ENCODE assay signal across 8 mouse cellular contexts in genomic region chr19:30030636-30031467, GRCm38 (mm10). TPM values are rescaled to one million over a fixed set of nuclear protein-coding genes. Genes with fewer than 3 reads are reported as not detected.
A peak's percentile ranks its signal among the peaks of the same experiment; 100 is the strongest.
DNase-seq lines count a peak whose midpoint lies in the region; ATAC-seq and TF ChIP-seq lines count a peak whose summit lies in the region.

No protein-coding gene starts in this region.

- peak; percentile 20 for DNase-seq in lung, adult 2 months
- DNase-seq in lung, postnatal 25 days (ENCODE audit: low spot score): no peak
- DNase-seq in ZHBTc4 (ENCODE audit: low read depth, low spot score): peak; percentile 48
- peak; percentile 43 for DNase-seq in embryonic facial prominence, embryonic 11.5 days (ENCODE audit: low spot score)
- no peak for DNase-seq in liver, embryonic 14.5 days (ENCODE audit: low read depth in 3 of 3, low spot score in 3 of 3)
- DNase-seq in urinary bladder, postnatal 25 days (ENCODE audit: low spot score): no peak

- H3K27me3 ChIP-seq in embryonic facial prominence, embryonic 11.5 days (ENCODE audit: control insufficient read depth, insufficient read depth, low read length): no peaks in the 10 kb centered on the region
- H3K27me3 ChIP-seq in hindbrain, embryonic 13.5 days: no peaks in the 10 kb centered on the region
- H3K27me3 ChIP-seq in liver, embryonic 14.5 days (ENCODE audit: control insufficient read depth, insufficient read depth, low read length): no peaks in the 10 kb centered on the region
- no peaks in the 10 kb centered on the region for H3K27me3 ChIP-seq in neural tube, embryonic 15.5 days (replicated peaks)

- peak overlapping the region; percentile 61 for H3K4me2 ChIP-seq in embryonic facial prominence, embryonic 11.5 days (ENCODE audit: low read depth, low read length)
- peak overlapping the region; percentile 82 for H3K4me2 ChIP-seq in hindbrain, embryonic 13.5 days
- H3K4me2 ChIP-seq in liver, embryonic 14.5 days (ENCODE audit: low read depth): peak overlapping the region; percentile 74
- H3K4me2 ChIP-seq in neural tube, embryonic 15.5 days: peak overlapping the region; percentile 69

- WGBS in lung, adult 2 months: under 1% methylated on average over 92 of the region's 92 CpGs
- WGBS in embryonic facial prominence, embryonic 11.5 days: under 1% methylated on average over 67 of the region's 92 CpGs
- under 1% methylated on average over 80 of the region's 92 CpGs for WGBS in hindbrain, embryonic 13.5 days
- WGBS in liver, embryonic 14.5 days (ENCODE audit: insufficient replicate concordance): 0% methylated on average over 86 of the region's 92 CpGs
- under 1% methylated on average over 88 of the region's 92 CpGs for WGBS in neural tube, embryonic 15.5 days

- TF ChIP-seq POLR2A in lung, adult 2 months (IDR thresholded peaks at IDR 0.05; ENCODE audit: borderline replicate concordance, extremely low read depth, low read depth, low read length): no peak

- peak overlapping the region; percentile 100 for H3K9ac ChIP-seq in embryonic facial prominence, embryonic 11.5 days (replicated peaks; ENCODE audit: low read length)
- H3K9ac ChIP-seq in hindbrain, embryonic 13.5 days: peak overlapping the region; percentile 100
- H3K9ac ChIP-seq in liver, embryonic 14.5 days (replicated peaks): peak overlapping the region; percentile 98
- peak overlapping the region; percentile 88 for H3K9ac ChIP-seq in neural tube, embryonic 15.5 days (replicated peaks)

- no peak for TF ChIP-seq CTCF in lung, adult 2 months (IDR thresholded peaks at IDR 0.05; ENCODE audit: insufficient read depth, low read length)
- TF ChIP-seq CTCF in liver, embryonic 14.5 days (IDR thresholded peaks at IDR 0.05; ENCODE audit: low read depth): no peak

- H3K4me3 ChIP-seq in lung, adult 2 months (replicated peaks; ENCODE audit: extremely low read depth, low read depth, low read length): peak overlapping the region; percentile 94
- peak overlapping the region; percentile 100 for H3K4me3 ChIP-seq in embryonic facial prominence, embryonic 11.5 days (ENCODE audit: low read depth, low read length)
- peak overlapping the region; percentile 100 for H3K4me3 ChIP-seq in hindbrain, embryonic 13.5 days
- peak overlapping the region; percentile 95 to 99 for H3K4me3 ChIP-seq in liver, embryonic 14.5 days (ENCODE audit: insufficient read depth in 1 of 2, low read depth in 2 of 2, low read length in 2 of 2)
- H3K4me3 ChIP-seq in neural tube, embryonic 15.5 days (replicated peaks): peak overlapping the region; percentile 98

- no peaks in the 10 kb centered on the region for H3K9me3 ChIP-seq in embryonic facial prominence, embryonic 11.5 days (replicated peaks; ENCODE audit: control insufficient read depth, low read length)
- no peaks in the 10 kb centered on the region for H3K9me3 ChIP-seq in hindbrain, embryonic 13.5 days
- no peaks in the 10 kb centered on the region for H3K9me3 ChIP-seq in liver, embryonic 14.5 days (ENCODE audit: control insufficient read depth, low read length)
- H3K9me3 ChIP-seq in neural tube, embryonic 15.5 days (replicated peaks): no peaks in the 10 kb centered on the region

- H3K27ac ChIP-seq in embryonic facial prominence, embryonic 11.5 days (replicated peaks; ENCODE audit: low read depth, low read length): peak overlapping the region; percentile 95
- peak overlapping the region; percentile 96 for H3K27ac ChIP-seq in hindbrain, embryonic 13.5 days
- peak overlapping the region; percentile 74 for H3K27ac ChIP-seq in liver, embryonic 14.5 days
- peak overlapping the region; percentile 97 for H3K27ac ChIP-seq in neural tube, embryonic 15.5 days (replicated peaks)

- peak; percentile 27 for ATAC-seq in embryonic facial prominence, embryonic 11.5 days (replicated peaks; ENCODE audit: insufficient number of reproducible peaks, low FRiP score, low TSS enrichment, low read depth)
- peak; percentile 21 for ATAC-seq in hindbrain, embryonic 13.5 days (ENCODE audit: low FRiP score)
- ATAC-seq in liver, embryonic 14.5 days (ENCODE audit: insufficient read depth): peak; percentile 76
- ATAC-seq in neural tube, embryonic 15.5 days (ENCODE audit: low FRiP score): no peak; the same call in 1 of the 2 replicates

- H3K36me3 ChIP-seq in embryonic facial prominence, embryonic 11.5 days (replicated peaks; ENCODE audit: control insufficient read depth, insufficient read depth, low read depth, low read length): no peaks in the 10 kb centered on the region
- no peaks in the 10 kb centered on the region for H3K36me3 ChIP-seq in hindbrain, embryonic 13.5 days
- peaks cover 3% of the 10 kb centered on the region; the same call in 1 of the 2 replicates for H3K36me3 ChIP-seq in liver, embryonic 14.5 days (replicated peaks; ENCODE audit: control insufficient read depth, insufficient read depth, low read depth)
- no peaks in the 10 kb centered on the region for H3K36me3 ChIP-seq in neural tube, embryonic 15.5 days

- peaks cover 12% of the 10 kb centered on the region for H3K4me1 ChIP-seq in lung, adult 2 months (ENCODE audit: control insufficient read depth, insufficient read depth, low read length)
- no peaks in the 10 kb centered on the region for H3K4me1 ChIP-seq in embryonic facial prominence, embryonic 11.5 days (ENCODE audit: control insufficient read depth, insufficient read depth, low read length)
- peaks cover 46% of the 10 kb centered on the region for H3K4me1 ChIP-seq in hindbrain, embryonic 13.5 days (replicated peaks)
- H3K4me1 ChIP-seq in liver, embryonic 14.5 days (replicated peaks; ENCODE audit: control insufficient read depth in 2 of 2, insufficient read depth in 2 of 2, low read length in 1 of 2): peaks cover 11 to 24% of the 10 kb centered on the region in 2 experiments
- H3K4me1 ChIP-seq in neural tube, embryonic 15.5 days: peaks cover 45% of the 10 kb centered on the region

- TF ChIP-seq EP300 in liver, embryonic 14.5 days (IDR thresholded peaks at IDR 0.05; ENCODE audit: low read depth): no peak

RNA-seq across cellular contexts. Expression of gene Uhrf2, which starts 0.5 kb away (rescaled TPM):
- 19.3 and 27.5 TPM in 2 replicates for polyA plus RNA-seq in lung, adult 2 months (2012; rRNA removed)
- polyA plus RNA-seq in embryonic facial prominence, embryonic 11.5 days (2014; fragmentation: Nextera tagmentation; extraction: Ambion mirVana): 91.4 and 100 TPM in 2 replicates
- 60.5 TPM in 2 replicates for polyA plus RNA-seq in hindbrain, embryonic 13.5 days (2015; fragmentation: Nextera tagmentation; extraction: Ambion mirVana)
- polyA plus RNA-seq in liver, embryonic 14.5 days (2012; rRNA removed): 35.5 and 38.6 TPM in 2 replicates
- polyA plus RNA-seq in liver, embryonic 14.5 days (2014; fragmentation: Nextera tagmentation; extraction: Ambion mirVana): 30.8 and 33.5 TPM in 2 replicates
- polyA plus RNA-seq in neural tube, embryonic 15.5 days (2015; fragmentation: Nextera tagmentation; extraction: Ambion mirVana): 44.0 and 51.3 TPM in 2 replicates

RNA-seq across cellular contexts. Expression of gene Trpd52l3, which starts 27.3 kb away (rescaled TPM):
- polyA plus RNA-seq in lung, adult 2 months (2012; rRNA removed): not detected in 2 replicates
- polyA plus RNA-seq in embryonic facial prominence, embryonic 11.5 days (2014; fragmentation: Nextera tagmentation; extraction: Ambion mirVana): not detected in 2 replicates
- not detected in 2 replicates for polyA plus RNA-seq in hindbrain, embryonic 13.5 days (2015; fragmentation: Nextera tagmentation; extraction: Ambion mirVana)
- not detected in 2 replicates for polyA plus RNA-seq in liver, embryonic 14.5 days (2012; rRNA removed)
- polyA plus RNA-seq in liver, embryonic 14.5 days (2014; fragmentation: Nextera tagmentation; extraction: Ambion mirVana): not detected in 2 replicates
- polyA plus RNA-seq in neural tube, embryonic 15.5 days (2015; fragmentation: Nextera tagmentation; extraction: Ambion mirVana): not detected in 2 replicates

Comparison
In these comparisons a context has a peak if more than half of its experiments do, and no peak if none do; other contexts are left out.
1. DNase-seq: peak in lung, adult 2 months (single experiment), ZHBTc4 (single experiment) and embryonic facial prominence, embryonic 11.5 days (single experiment); none in lung, postnatal 25 days (single experiment), liver, embryonic 14.5 days (0 of 3) and urinary bladder, postnatal 25 days (single experiment).
2. Peak in every context shown above with its lines, with median percentiles within 50 percentile points of each other: H3K4me3 ChIP-seq, H3K27ac ChIP-seq, H3K4me2 ChIP-seq and H3K9ac ChIP-seq.